Mouse (Mus musculus): ENCODE measurements around the gene Cdh3.

GRCm38 (mm10) chr8:106504241-106504640 is 6.5 kb upstream of the Cdh3 start:
- no peak for TF ChIP-seq CTCF (IDR thresholded peaks at IDR 0.05; ENCODE audit: control insufficient read depth, insufficient read depth, insufficient replicate concordance, low read depth, low read length)
- no peak for TF ChIP-seq POLR2A (IDR thresholded peaks at IDR 0.05; ENCODE audit: control insufficient read depth, low read depth, low read length)
